Mouse (Mus musculus) lung, adult 2 months (tissue): ENCODE results near the gene Tada2b. TPM values are rescaled to one million over a fixed set of nuclear protein-coding genes. Genes with fewer than 3 reads are reported as not detected.
A peak's percentile ranks its signal among the peaks of the same experiment; 100 is the strongest.

Experiments used
- DNase-seq: peaks from one replicate; pipeline ENCODE4 v3.0.0; 2022
- H3K4me1 ChIP-seq: fragments of 200-500 bp; 2 replicates; pipeline ENCODE4 v1.6.1; 2011; ENCODE audit warnings: low read length; ENCODE audit not compliant: control insufficient read depth, insufficient read depth
- H3K4me3 ChIP-seq: fragments of 200-500 bp; replicated peaks from 2 replicates; pipeline ENCODE3; 2011; ENCODE audit warnings: low read depth, mild to moderate bottlenecking, control low read depth, low read length; ENCODE audit errors: extremely low read depth
- CTCF ChIP-seq: fragments of 200-500 bp; IDR thresholded peaks from 2 replicates; pipeline ENCODE4 v1.5.1; 2011; ENCODE audit warnings: mild to moderate bottlenecking, low read length, control low read depth; ENCODE audit not compliant: insufficient read depth
- POLR2A ChIP-seq: fragments of 200-500 bp; IDR thresholded peaks from 2 replicates; pipeline ENCODE4 v1.6.1; 2011; ENCODE audit warnings: low read depth, mild to moderate bottlenecking, control low read depth, low read length, borderline replicate concordance; ENCODE audit errors: extremely low read depth
- WGBS: fragments of 180-500 bp; shearing (Covaris S2); methylation state at CpG from one replicate; pipeline ENCODE4 v1.1.7; 2018; 5-methylcytosine and 5-hydroxymethylcytosine counted together
- polyA plus RNA-seq: library from polyadenylated mRNA; depleted of rRNA; stranded (reverse); fragments of >200 nt; gene quantifications from 2 replicates; pipeline ENCODE4 v1.2.3, GENCODE M21; 2012

Tada2b gene
- polyA plus RNA-seq, 1 experiment, result 13.9 TPM

GRCm38 (mm10) chr5:36483203-36484101 is 633 bp downstream of the Tada2b start:
- TF ChIP-seq POLR2A, result no peak
- TF ChIP-seq CTCF, result no peak
- Histone ChIP-seq H3K4me1 (peaks cover 41% of the 10 kb centered on the region), H3K4me3 (peak overlapping the region; percentile 90)
- peak; percentile 65 for DNase-seq
- WGBS, result 2% methylated on average over 58 of the region's 58 CpGs

GRCm38 (mm10) chr5:36481114-36481513 is 3.0 kb downstream of the Tada2b start:
- no peak for DNase-seq
- Histone ChIP-seq H3K4me3 (no peak overlapping the region), H3K4me1 (peaks cover 45% of the 10 kb centered on the region)
- 53% methylated on average over 1 of the region's 1 CpGs for WGBS
- TF ChIP-seq CTCF (no peak), POLR2A (no peak)

- no peak for TF ChIP-seq POLR2A
- no peak for TF ChIP-seq CTCF
- no peak overlapping the region for H3K4me3 ChIP-seq
- 60% methylated on average over 4 of the region's 4 CpGs for WGBS
- peaks cover 45% of the 10 kb centered on the region for H3K4me1 ChIP-seq
- no peak for DNase-seq
Observed at GRCm38 (mm10) chr5:36480398-36480797, 3.7 kb downstream of the Tada2b start.

- WGBS, result 23% methylated on average over 2 of the region's 2 CpGs
- Histone ChIP-seq H3K4me1 (peaks cover 42% of the 10 kb centered on the region), H3K4me3 (no peak overlapping the region)
- TF ChIP-seq POLR2A (no peak), CTCF (no peak)
- no peak for DNase-seq
Observed at GRCm38 (mm10) chr5:36479735-36480134, 4.3 kb downstream of the Tada2b start.

GRCm38 (mm10) chr5:36478540-36479420 is 5.3 kb downstream of the Tada2b start:
- Histone ChIP-seq H3K4me1 (peaks cover 41% of the 10 kb centered on the region), H3K4me3 (no peak overlapping the region)
- TF ChIP-seq CTCF, result no peak
- TF ChIP-seq POLR2A, result no peak
- DNase-seq, result no peak
- WGBS, result 35% methylated on average over 6 of the region's 6 CpGs

- WGBS, result 63% methylated on average over 3 of the region's 3 CpGs
- Histone ChIP-seq H3K4me3 (no peak overlapping the region), H3K4me1 (peaks cover 36% of the 10 kb centered on the region)
- no peak for DNase-seq
- no peak for TF ChIP-seq CTCF
- TF ChIP-seq POLR2A, result no peak
Observed at GRCm38 (mm10) chr5:36477486-36477885, 6.6 kb downstream of the Tada2b start.

- TF ChIP-seq CTCF, result peak; percentile 82
- TF ChIP-seq POLR2A, result no peak
- peak; percentile 59 for DNase-seq
- H3K4me3 ChIP-seq, result no peak overlapping the region
- peaks cover 11% of the 10 kb centered on the region for H3K4me1 ChIP-seq
- WGBS, result 88% methylated on average over 5 of the region's 5 CpGs
Observed at GRCm38 (mm10) chr5:36474283-36474682, 9.8 kb downstream of the Tada2b start.

GRCm38 (mm10) chr5:36472876-36473655 is 11.0 kb downstream of the Tada2b start:
- no peaks in the 10 kb centered on the region for H3K4me1 ChIP-seq
- no peak overlapping the region for H3K4me3 ChIP-seq
- WGBS, result 85% methylated on average over 4 of the region's 4 CpGs
- TF ChIP-seq CTCF (no peak), POLR2A (no peak)
- DNase-seq, result no peak

GRCm38 (mm10) chr5:36471206-36471605 is 12.9 kb downstream of the Tada2b start:
- DNase-seq, result no peak
- H3K4me3 ChIP-seq, result no peak overlapping the region
- WGBS, result 91% methylated on average over 8 of the region's 8 CpGs
- no peaks in the 10 kb centered on the region for H3K4me1 ChIP-seq
- TF ChIP-seq CTCF, result no peak
- TF ChIP-seq POLR2A, result no peak
